Mouse (Mus musculus): ENCODE results near the gene Cyp2e1.

The Cyp2e1 gene

DNA sequence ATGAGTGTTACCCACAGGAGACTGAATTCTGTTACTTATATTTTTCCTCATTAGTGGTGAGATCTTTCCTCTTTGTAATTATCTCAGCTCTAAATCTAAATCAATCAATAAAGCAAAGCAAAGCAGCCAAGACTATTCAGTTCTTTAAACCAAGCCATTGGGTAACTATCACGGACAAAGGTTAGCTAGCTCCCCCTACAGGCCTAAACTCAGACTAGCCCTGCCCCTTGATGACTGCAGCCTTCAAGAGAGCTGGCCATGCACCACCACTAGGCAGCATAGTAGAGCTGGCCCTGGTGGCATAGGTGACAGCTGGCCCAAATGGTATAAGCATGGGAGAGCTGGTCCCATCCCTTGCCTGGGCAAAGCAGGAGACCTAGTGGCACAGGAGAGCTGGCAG is 42.2 kb downstream of the Cyp2e1 start:
- in situ Hi-C loops (cut with MboI, MseI), result loop anchor here in 1 of 2 experiments (5.0 kb wide), 1 partner anchor 723 kb away; the partner anchor contains the start of gene Caly

DNA sequence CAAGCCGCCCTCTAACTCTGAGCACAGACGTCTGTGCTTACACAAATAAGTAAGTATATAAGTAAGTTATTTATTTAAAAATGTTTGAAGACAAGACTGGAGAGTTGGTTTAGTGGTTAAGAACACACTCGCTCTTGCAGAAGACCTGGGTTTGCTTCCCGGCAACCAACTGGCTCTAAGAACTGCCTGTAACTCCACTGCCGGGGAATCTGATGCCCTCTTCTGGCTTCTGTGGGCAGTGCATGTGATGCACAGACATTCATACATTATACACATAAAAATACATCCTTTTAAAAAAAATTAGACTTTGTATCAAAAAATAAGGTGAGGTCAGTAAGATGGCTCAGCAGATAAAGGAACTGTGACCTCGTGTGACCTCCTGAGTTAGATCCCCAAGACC is 47.0 kb downstream of the Cyp2e1 start:
- in situ Hi-C loops (cut with MboI, MseI), result loop anchor here in 1 of 2 experiments (5.0 kb wide), 1 partner anchor 633 kb away; no protein-coding TSS in a partner anchor

DNA sequence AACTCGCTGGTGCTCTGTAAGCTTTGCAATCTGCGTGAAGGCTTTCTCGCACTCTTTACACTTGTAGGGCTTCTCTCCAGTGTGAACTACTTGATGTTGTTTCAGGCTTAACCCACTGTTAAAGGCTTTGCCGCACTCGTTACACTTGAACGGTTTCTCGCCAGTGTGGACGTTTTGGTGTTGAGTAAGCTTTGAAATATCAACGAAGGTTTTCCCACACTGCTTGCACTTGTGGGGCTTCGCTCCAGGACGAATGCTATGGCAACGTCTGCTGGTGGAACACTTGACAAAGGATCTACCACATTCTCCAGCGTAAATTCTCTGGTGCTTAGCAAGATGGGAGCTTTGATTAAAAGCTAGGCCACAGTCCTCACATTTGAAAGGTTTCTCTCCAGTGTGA is 48.2 kb downstream of the Cyp2e1 start:
- in situ Hi-C loops (cut with MboI, MseI), result loop anchor here in 1 of 2 experiments (5.0 kb wide), 1 partner anchor 634 kb away; no protein-coding TSS in a partner anchor

DNA sequence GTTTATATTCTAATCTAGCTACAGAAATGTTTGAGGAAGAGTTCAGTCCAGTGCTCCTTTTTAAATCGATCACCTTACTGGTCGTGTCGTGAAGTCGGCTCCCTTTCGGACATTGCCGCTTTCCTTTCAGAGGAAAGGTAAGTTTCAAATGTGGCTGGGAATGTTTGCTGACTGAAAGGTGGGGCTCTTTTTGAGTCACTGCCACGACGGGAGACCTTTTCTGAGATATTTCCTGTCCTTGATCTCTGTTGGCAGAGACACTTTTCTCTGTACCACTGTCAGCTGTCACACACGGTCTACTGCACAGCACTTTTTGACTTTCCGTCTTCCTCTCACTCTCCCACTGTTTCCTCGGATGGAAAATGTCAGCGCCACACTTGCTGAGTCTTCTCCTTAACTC is 49.3 kb downstream of the Cyp2e1 start:
- in situ Hi-C loops (cut with MboI, MseI), result loop anchor here in 1 of 2 experiments (5.0 kb wide), 1 partner anchor 636 kb away; no protein-coding TSS in a partner anchor

DNA sequence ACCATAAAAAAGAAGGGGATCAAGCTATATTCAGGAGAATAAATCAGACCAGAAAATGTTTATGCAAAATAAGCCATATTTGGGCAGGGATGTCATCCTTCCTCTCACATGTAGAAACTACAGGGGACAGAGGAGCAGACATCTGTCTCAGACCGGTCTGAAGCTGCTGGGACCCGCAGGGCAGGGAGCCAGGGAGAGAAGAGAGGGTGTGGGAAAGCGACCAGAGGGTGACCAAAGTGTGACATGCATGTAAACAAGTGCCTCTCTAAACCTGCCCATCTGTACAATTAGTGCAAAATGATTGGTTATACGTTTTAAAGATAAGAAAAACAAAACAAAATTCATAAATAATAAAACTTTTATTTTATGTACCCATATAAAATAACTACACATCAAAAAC is 56.6 kb downstream of the Cyp2e1 start:
- in situ Hi-C loops (cut with MboI, MseI), result no loop called here

DNA sequence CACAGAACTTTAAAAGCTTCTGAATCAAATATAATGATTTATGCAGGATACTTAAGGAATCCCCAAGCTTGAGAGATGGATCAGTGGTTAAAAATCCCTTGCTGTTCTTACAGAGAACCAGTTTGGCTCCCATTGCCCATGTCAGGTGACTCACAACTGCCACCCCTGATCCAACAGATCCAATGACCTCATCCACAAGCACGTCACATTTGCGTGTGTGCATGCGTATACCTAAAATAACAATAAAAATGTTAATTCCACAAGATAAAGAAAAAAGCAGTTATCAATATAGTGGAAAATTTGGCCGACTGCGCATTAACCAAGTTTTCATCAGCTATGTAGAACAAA is 57.7 kb downstream of the Cyp2e1 start:
- in situ Hi-C loops (cut with MboI, MseI), result no loop called here

DNA sequence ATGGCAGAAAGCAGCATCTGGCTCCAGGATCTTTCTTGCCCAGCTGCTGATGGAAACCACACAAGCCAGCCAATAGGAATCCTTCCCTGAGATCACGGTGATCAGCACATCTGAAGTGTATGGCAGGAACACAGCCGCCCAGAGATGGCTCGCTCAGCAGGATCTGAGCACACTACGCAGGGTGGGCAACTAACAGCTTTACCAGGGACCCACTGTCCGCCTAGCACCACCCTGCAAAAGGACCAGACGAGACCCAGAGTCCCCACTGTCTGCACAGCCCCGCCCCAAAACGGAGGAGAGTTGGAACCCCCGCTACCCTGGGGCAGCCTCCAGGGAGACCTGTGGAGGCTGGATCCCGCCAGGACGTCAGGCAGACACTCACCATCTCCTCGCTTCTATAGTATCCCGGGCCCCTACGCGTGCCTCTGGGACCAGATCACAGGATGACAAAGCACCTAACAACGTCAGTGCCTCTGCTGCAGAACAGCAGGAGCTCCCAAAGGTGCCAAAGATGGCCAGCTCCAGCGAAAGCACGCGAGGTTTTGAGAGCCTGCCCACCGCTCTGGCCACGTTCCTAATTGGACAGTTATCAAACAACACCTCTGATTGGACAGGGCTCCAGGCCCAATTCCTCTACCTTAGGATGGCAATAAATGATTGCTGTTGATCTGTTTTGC is 58.3 kb downstream of the Cyp2e1 start, which contains the start of gene Zfp941:
Gene Zfp941 (minus strand): TSS at position 526 of the 677 bp plus-strand sequence.
- in situ Hi-C loops (cut with MboI, MseI), result no loop called here

DNA sequence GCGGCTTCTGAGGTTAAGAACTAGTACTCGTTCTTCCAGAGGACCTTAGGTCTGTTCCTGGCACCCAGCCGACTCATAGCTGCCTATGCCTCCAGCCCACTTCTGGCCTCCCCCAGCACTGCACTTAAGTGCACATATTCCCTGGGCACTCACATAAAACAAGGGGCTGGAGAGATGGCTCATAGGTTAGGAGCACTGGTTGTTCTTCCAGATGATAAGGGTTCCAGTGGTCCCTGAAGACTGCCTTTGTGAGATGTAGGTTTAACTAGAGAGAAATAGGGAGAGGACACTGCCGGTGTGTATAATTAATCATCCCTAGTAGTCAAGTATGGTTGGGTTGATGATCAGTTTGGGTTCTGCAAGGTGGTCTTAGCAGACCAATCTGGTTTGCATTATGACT is 59.2 kb downstream of the Cyp2e1 start:
- in situ Hi-C loops (cut with MboI, MseI), result no loop called here
